Mouse (Mus musculus) midbrain, embryonic 16.5 days (tissue): ENCODE results near the gene Gm9958. TPM values are rescaled to one million over a fixed set of nuclear protein-coding genes. Genes with fewer than 3 reads are reported as not detected.

ENCODE experiments used
- ATAC-seq: fragments of 200-750 bp; cut with Nextera tagmentation; 2 replicates; pipeline ENCODE4 v1.8.0; 2017; ENCODE audit warnings: moderate TSS enrichment
- H3K27ac ChIP-seq: fragments of 300-500 bp; sonication (generic); 2 replicates; pipeline ENCODE4 v1.5.1; 2014; ENCODE audit warnings: mild to moderate bottlenecking, low read length, mixed read lengths
- H3K27me3 ChIP-seq: fragments of 300-500 bp; sonication (generic); 2 replicates; pipeline ENCODE4 v1.6.1; 2014; ENCODE audit warnings: low read depth, low read length, mixed read lengths; ENCODE audit not compliant: control insufficient read depth, insufficient read depth
- H3K36me3 ChIP-seq: fragments of 300-500 bp; sonication (generic); 2 replicates; pipeline ENCODE4 v1.6.1; 2014; ENCODE audit warnings: mild to moderate bottlenecking, low read length, moderate library complexity, mixed read lengths; ENCODE audit not compliant: control insufficient read depth, insufficient read depth
- H3K4me1 ChIP-seq: fragments of 300-500 bp; sonication (generic); 2 replicates; pipeline ENCODE4 v1.6.1; 2014; ENCODE audit warnings: mild to moderate bottlenecking, low read length, mixed read lengths; ENCODE audit not compliant: control insufficient read depth, insufficient read depth
- H3K4me2 ChIP-seq: fragments of 300-500 bp; sonication (generic); 2 replicates; pipeline ENCODE4 v1.6.1; 2014; ENCODE audit warnings: mild to moderate bottlenecking, low read length, mixed read lengths
- H3K4me3 ChIP-seq: fragments of 300-500 bp; sonication (generic); 2 replicates; pipeline ENCODE4 v1.5.1; 2014; ENCODE audit warnings: low read depth, mild to moderate bottlenecking, low read length, moderate library complexity, mixed read lengths
- H3K9ac ChIP-seq: fragments of 300-500 bp; sonication (generic); 2 replicates; pipeline ENCODE4 v1.6.1; 2014; ENCODE audit warnings: low read depth, low read length, mixed read lengths
- H3K9me3 ChIP-seq: fragments of 300-500 bp; sonication (generic); replicated peaks from 2 replicates; pipeline ENCODE4 v1.6.1; 2014; ENCODE audit warnings: mild to moderate bottlenecking, low read length, mixed read lengths; ENCODE audit not compliant: control insufficient read depth, poor library complexity, severe bottlenecking
- WGBS: fragments of 180-500 bp; shearing (Covaris S2); extraction: QIAGEN DNeasy Blood & Tissue Kit; methylation state at CpG from one replicate; pipeline ENCODE4 v1.1.7; 2014; 5-methylcytosine and 5-hydroxymethylcytosine counted together
- polyA plus RNA-seq: library from polyadenylated mRNA; unstranded; fragments of >200 nt; fragmentation: Nextera tagmentation; extraction: Ambion mirVana; gene quantifications from 2 replicates; pipeline ENCODE4 v1.2.1, GENCODE M21; 2015

Gm9958 gene
- 4.8 and 5.4 TPM in 2 replicates for polyA plus RNA-seq

GRCm38 (mm10) chr5:90367067-90367303, at the start of gene Gm9958:
Gm9958 (plus strand) TSS chr5:90367204.
- whole genome bisulfite sequencing: under 1% methylated on average over 7 of the region's 7 CpGs
- no peak; the same call in 1 of the 2 replicates for ATAC-seq
- Histone ChIP-seq H3K9ac (peak within 1 kb of the TSS; percentile 86), H3K27ac (peak within 1 kb of the TSS; percentile 96), H3K4me3 (peak within 1 kb of the TSS; percentile 95), H3K36me3 (no peaks in the 10 kb centered on the region), H3K9me3 (peaks cover 3% of the 10 kb centered on the region), H3K4me1 (peaks cover 28% of the 10 kb centered on the region), H3K27me3 (no peaks in the 10 kb centered on the region), H3K4me2 (peak within 1 kb of the TSS; percentile 83)

GRCm38 (mm10) chr5:90331071-90331470, 35.9 kb upstream of the Gm9958 start:
- 88% methylated on average over 1 of the region's 1 CpGs for WGBS
- Histone ChIP-seq H3K9ac (no peak overlapping the region), H3K27ac (no peak overlapping the region), H3K4me2 (no peak overlapping the region), H3K36me3 (no peaks in the 10 kb centered on the region), H3K27me3 (no peaks in the 10 kb centered on the region), H3K4me1 (no peaks in the 10 kb centered on the region), H3K9me3 (no peaks in the 10 kb centered on the region), H3K4me3 (no peak overlapping the region)
- no peak for ATAC-seq

GRCm38 (mm10) chr5:90332478-90332877, 34.5 kb upstream of the Gm9958 start:
- Histone ChIP-seq H3K27me3 (no peaks in the 10 kb centered on the region), H3K9ac (no peak overlapping the region), H3K4me3 (no peak overlapping the region), H3K4me1 (no peaks in the 10 kb centered on the region), H3K4me2 (no peak overlapping the region), H3K9me3 (no peaks in the 10 kb centered on the region), H3K36me3 (no peaks in the 10 kb centered on the region), H3K27ac (no peak overlapping the region)
- WGBS: 98% methylated on average over 2 of the region's 2 CpGs
- ATAC-seq: no peak

GRCm38 (mm10) chr5:90338177-90339091, 28.6 kb upstream of the Gm9958 start:
- H3K27ac ChIP-seq: no peak overlapping the region
- peak; percentile 36; the same call in 1 of the 2 replicates for ATAC-seq

GRCm38 (mm10) chr5:90339129-90339952, 27.7 kb upstream of the Gm9958 start:
- Histone ChIP-seq H3K9ac (peak overlapping the region; percentile 57), H3K4me1 (peaks cover 8% of the 10 kb centered on the region)
- 9% methylated on average over 5 of the region's 5 CpGs for WGBS

More at GRCm38 (mm10) chr5:90338177-90339091, 28.6 kb upstream of the Gm9958 start:
- peak overlapping the region; percentile 53 for H3K4me2 ChIP-seq
- WGBS: 26% methylated on average over 7 of the region's 7 CpGs
- no peaks in the 10 kb centered on the region for H3K27me3 ChIP-seq
- H3K9me3 ChIP-seq: no peaks in the 10 kb centered on the region
- H3K4me3 ChIP-seq: peak overlapping the region; percentile 13
- H3K4me1 ChIP-seq: peaks cover 8% of the 10 kb centered on the region
- H3K9ac ChIP-seq: peak overlapping the region; percentile 6; the same call in 1 of the 2 replicates
- H3K36me3 ChIP-seq: no peaks in the 10 kb centered on the region

GRCm38 (mm10) chr5:90339953-90340343, 27.1 kb upstream of the Gm9958 start:
- Histone ChIP-seq H3K4me3 (peak overlapping the region; percentile 46), H3K27ac (no peak overlapping the region), H3K4me1 (peaks cover 8% of the 10 kb centered on the region), H3K9ac (no peak overlapping the region), H3K27me3 (no peaks in the 10 kb centered on the region), H3K9me3 (no peaks in the 10 kb centered on the region), H3K36me3 (no peaks in the 10 kb centered on the region), H3K4me2 (peak overlapping the region; percentile 54)
- peak; percentile 61 for ATAC-seq
- WGBS: 79% methylated on average over 1 of the region's 1 CpGs

More at GRCm38 (mm10) chr5:90339129-90339952, 27.7 kb upstream of the Gm9958 start:
- peak overlapping the region; percentile 71 for H3K27ac ChIP-seq
- H3K4me3 ChIP-seq: peak overlapping the region; percentile 46
- ATAC-seq: peak; percentile 97
- no peaks in the 10 kb centered on the region for H3K27me3 ChIP-seq
- no peaks in the 10 kb centered on the region for H3K36me3 ChIP-seq
- H3K4me2 ChIP-seq: peak overlapping the region; percentile 54
- no peaks in the 10 kb centered on the region for H3K9me3 ChIP-seq

- 73% methylated on average over 4 of the region's 4 CpGs for WGBS
- ATAC-seq: no peak
- no peaks in the 10 kb centered on the region for H3K36me3 ChIP-seq
- peaks cover 8% of the 10 kb centered on the region for H3K4me1 ChIP-seq
- no peak overlapping the region for H3K9ac ChIP-seq
- no peak overlapping the region for H3K27ac ChIP-seq
- no peak overlapping the region for H3K4me3 ChIP-seq
- H3K9me3 ChIP-seq: no peaks in the 10 kb centered on the region
- no peak overlapping the region for H3K4me2 ChIP-seq
- no peaks in the 10 kb centered on the region for H3K27me3 ChIP-seq
Observed at GRCm38 (mm10) chr5:90340847-90341246, 26.2 kb upstream of the Gm9958 start.

- Histone ChIP-seq H3K4me3 (no peak overlapping the region), H3K27ac (no peak overlapping the region), H3K36me3 (no peaks in the 10 kb centered on the region), H3K4me2 (no peak overlapping the region), H3K9me3 (no peaks in the 10 kb centered on the region), H3K9ac (no peak overlapping the region), H3K4me1 (no peaks in the 10 kb centered on the region), H3K27me3 (no peaks in the 10 kb centered on the region)
- no peak for ATAC-seq
- WGBS: over 99% methylated on average over 3 of the region's 3 CpGs
Observed at GRCm38 (mm10) chr5:90346877-90347276, 20.1 kb upstream of the Gm9958 start.
